Mouse (Mus musculus) heart, adult 9 months (tissue): Measurements from ENCODE around the gene Hps4.

Source experiments
- DNase-seq, 2 experiments: peaks; one replicate each; pipeline ENCODE4 v3.0.0; 2022; ENCODE audit warnings: low spot score in 2 of 2

Gene Hps4

GRCm38 (mm10) chr5:112323246-112323645 lies 19.6 kb upstream of the Hps4 start:
- DNase-seq: no peak

- peak; percentile 50 to 55 for DNase-seq
These were observed 18.0 kb upstream of the Hps4 start for GRCm38 (mm10) chr5:112324637-112325545.

- DNase-seq: peak; percentile 93 to 95
These were observed 17.1 kb upstream of the Hps4 start, which contains the start of gene Tfip11 for GRCm38 (mm10) chr5:112325546-112326445. Gene Tfip11 (plus strand): TSS chr5:112326358.

GRCm38 (mm10) chr5:112326446-112327009 lies 16.4 kb upstream of the Hps4 start:
- no peak for DNase-seq

- no peak for DNase-seq
These were observed 15.0 kb upstream of the Hps4 start for GRCm38 (mm10) chr5:112327854-112328253.

- DNase-seq: no peak
These were observed 12.9 kb upstream of the Hps4 start for GRCm38 (mm10) chr5:112329805-112330564.

GRCm38 (mm10) chr5:112335473-112335872 lies 7.4 kb upstream of the Hps4 start:
- DNase-seq: no peak

GRCm38 (mm10) chr5:112337004-112337403 lies 5.9 kb upstream of the Hps4 start:
- DNase-seq: no peak

- DNase-seq: no peak
These were observed 3.7 kb upstream of the Hps4 start for GRCm38 (mm10) chr5:112339215-112339614.

- no peak for DNase-seq
These were observed 317 bp downstream of the Hps4 start for GRCm38 (mm10) chr5:112343205-112343595.

- DNase-seq: no peak
These were observed 1.4 kb downstream of the Hps4 start for GRCm38 (mm10) chr5:112344092-112344960.

GRCm38 (mm10) chr5:112346211-112346965 lies 3.5 kb downstream of the Hps4 start:
- DNase-seq: peak in 1 of 2 experiments; percentile 32

- DNase-seq: no peak
These were observed 6.3 kb downstream of the Hps4 start for GRCm38 (mm10) chr5:112349169-112349568.

GRCm38 (mm10) chr5:112355493-112355892 lies 12.6 kb downstream of the Hps4 start:
- DNase-seq: no peak

- DNase-seq: no peak
These were observed 13.0 kb downstream of the Hps4 start, which contains the start of gene Gm6583 for GRCm38 (mm10) chr5:112355910-112356309. Gene Gm6583 (minus strand): TSS chr5:112356033.

- peak; percentile 16 to 44 for DNase-seq
These were observed 13.4 kb downstream of the Hps4 start for GRCm38 (mm10) chr5:112356322-112356721.

- no peak for DNase-seq
These were observed 16.6 kb downstream of the Hps4 start for GRCm38 (mm10) chr5:112359520-112359919.

GRCm38 (mm10) chr5:112360077-112360476 lies 17.2 kb downstream of the Hps4 start:
- no peak for DNase-seq

- no peak for DNase-seq
These were observed 21.4 kb downstream of the Hps4 start for GRCm38 (mm10) chr5:112364184-112364797.
